Mouse (Mus musculus) adrenal gland, postnatal 36 days (tissue): Measurements from ENCODE around the gene Med26. TPM values are rescaled to one million over a fixed set of nuclear protein-coding genes. Genes with fewer than 3 reads are reported as not detected.

ENCODE experiments used
- DNase-seq, 2 experiments: peaks; one replicate each; pipeline ENCODE4 v3.0.0; 2021; ENCODE audit warnings: mixed read lengths in 1 of 2
- long read RNA-seq, 2 experiments: library from polyadenylated mRNA; stranded (forward); transcript quantifications; one replicate each; pipeline ENCODE4 v2.0.0; 2021; ENCODE audit warnings: borderline sequencing depth in 2 of 2
- total RNA-seq, 2 experiments: library from RNA; stranded (reverse); gene quantifications; 2 replicates each; pipeline ENCODE4 v1.2.3; 2021

Med26 gene
- 10 to 100 TPM in 1 of 2 experiments, 1 to 10 TPM in 1; 9.7 to 11.3 TPM for total RNA-seq
- long read RNA-seq, experiment 1, partial matches to known transcripts = 0 of 5 reads
- long read RNA-seq, experiment 1, other reads (novel, unspliced or antisense) = 5 of 5 reads
- long read RNA-seq, experiment 2, partial matches to known transcripts = 1 of 1 reads
- long read RNA-seq, experiment 2, other reads (novel, unspliced or antisense) = 0 of 1 reads

DNA sequence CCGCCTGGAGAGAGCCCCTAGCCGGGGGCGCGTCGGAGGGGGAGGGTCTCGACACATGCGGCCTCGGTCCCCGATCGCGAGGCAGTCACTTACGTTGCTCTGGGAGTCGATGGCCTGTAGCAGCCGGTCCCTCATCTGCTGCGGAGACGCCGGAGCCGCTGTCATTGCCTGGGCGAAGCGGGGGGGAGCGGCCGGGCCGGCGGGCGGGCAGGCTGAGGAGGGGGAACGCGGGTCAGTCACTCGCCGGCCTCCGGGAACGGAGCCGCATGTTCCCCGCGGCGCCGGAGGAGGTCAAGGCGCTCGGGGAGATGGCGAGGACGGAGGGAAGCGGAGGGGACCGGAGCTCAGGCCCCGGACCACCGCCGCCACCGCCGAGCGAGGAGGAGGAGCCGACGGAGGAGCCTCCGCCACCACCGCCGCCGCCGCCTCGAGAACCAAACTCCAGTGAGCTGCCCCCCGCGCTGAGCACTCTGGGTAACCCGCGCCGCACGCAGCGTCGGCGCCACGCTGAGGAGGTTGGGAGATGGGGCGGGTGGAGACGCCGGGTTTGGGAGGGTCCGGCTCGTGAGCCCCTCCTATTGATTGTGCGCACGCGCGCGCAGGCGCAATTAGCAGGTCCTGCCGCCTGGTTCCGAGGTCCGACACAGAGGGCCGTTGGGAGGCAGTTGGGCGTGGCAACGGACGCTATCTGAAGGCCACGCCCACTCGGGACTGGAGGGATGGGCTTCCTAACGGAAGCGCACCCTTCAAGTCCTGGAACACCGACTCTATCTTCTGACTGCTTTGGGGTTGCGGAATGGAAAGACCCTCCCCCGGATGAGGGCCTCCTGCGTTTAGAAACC lies at the start of gene Med26:
Med26 (minus strand) TSS at position 469 of the 842 bp plus-strand sequence.
- peak; percentile 98 to 99 for DNase-seq

DNA sequence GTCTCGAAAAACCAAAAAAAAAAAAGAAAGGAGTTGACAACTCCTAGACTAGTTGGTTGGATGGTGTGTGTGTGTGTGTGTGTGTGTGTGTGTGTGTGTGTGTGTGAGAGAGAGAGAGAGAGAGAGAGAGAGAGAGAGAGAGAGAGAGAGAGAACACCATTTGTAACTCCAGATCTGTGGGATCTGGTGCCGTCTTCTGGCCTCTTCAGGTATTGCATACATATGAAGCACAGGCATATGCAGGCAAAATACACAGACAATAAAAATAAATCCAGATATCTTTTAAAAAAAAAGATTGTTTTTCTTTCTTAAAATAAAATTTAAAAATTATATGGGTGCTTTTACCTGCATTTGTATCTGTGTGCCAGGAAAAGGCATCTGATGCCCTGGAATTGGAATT lies 42.1 kb upstream of the Med26 start:
- peak; percentile 39 to 47 for DNase-seq

DNA sequence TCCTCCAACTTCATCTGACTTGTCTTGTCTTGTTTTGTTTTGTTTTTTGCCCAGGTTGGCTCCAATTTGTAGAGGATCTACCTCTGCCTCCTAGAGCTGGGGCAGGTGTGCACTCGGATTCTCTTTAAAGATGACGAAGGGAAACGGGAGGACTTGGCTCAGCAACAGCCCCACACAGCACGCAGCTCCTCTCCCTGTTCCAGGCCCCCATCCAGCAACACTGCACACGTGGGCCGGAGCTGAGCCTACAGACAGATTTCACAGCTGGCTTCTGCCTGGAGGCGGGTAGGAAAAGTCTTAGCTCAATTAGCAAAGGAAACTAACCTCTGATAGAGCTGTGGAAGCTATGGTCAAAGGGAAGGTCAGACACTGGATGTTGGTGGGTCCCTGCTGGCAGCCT lies 41.2 kb upstream of the Med26 start:
- no peak for DNase-seq

DNA sequence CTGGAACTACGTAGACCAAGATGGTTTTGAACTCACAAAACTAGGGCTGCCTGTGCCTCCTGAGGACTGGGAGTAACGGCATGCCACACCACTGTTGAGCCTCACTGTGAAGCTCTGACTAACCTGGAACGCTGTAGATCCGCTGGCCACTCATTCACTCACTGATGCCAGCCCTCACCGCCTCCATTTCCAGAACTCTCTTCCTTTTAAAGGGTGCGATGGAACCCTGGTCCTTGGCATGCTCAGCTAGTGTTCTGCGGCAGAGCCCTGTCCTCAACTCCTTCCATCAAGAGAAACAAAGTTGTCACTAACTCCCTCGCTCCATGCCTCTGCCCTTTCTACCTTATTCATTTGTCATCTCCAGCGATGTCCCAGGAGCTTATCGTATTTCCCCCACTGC lies 40.8 kb upstream of the Med26 start:
- no peak for DNase-seq

DNA sequence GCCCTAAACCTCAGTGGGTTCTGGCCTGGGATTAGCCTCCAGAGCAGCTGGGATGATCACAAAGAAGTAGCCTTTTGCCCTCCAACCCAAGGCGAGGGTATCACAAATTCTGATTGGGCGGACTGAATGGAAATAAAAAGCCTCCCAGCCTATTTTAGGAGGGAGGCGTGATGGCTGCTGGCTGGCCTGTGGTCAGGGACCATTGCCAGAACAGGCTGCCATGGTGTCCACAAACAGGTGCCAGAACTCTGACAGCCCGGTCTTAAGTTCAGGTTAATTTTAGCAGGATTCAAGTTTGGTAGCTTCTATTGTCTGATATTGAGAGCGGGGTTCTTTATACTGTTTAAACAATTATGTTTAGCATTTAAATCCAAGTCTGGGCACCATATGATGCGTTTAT lies 39.7 kb upstream of the Med26 start:
- DNase-seq = no peak

DNA sequence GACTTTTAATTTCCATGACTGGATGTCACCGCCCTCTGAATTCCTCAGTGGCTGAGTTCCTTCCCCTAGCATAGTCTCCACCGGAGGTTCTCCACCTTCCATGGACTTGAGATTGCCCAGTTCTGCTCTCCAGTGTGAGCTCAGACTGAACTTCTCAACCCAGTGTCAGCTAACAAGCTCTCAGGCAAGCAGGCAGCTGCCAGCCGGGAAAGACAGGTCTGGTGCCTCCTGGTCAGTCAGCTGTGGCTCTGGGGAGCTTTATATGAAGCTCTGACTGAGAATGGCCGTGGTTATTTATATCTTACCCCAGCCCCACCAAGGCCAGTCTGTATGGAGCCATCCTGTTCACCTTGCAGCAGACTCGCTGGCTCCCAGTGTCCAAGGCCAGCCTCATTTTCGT lies 36.3 kb upstream of the Med26 start:
- DNase-seq = no peak

DNA sequence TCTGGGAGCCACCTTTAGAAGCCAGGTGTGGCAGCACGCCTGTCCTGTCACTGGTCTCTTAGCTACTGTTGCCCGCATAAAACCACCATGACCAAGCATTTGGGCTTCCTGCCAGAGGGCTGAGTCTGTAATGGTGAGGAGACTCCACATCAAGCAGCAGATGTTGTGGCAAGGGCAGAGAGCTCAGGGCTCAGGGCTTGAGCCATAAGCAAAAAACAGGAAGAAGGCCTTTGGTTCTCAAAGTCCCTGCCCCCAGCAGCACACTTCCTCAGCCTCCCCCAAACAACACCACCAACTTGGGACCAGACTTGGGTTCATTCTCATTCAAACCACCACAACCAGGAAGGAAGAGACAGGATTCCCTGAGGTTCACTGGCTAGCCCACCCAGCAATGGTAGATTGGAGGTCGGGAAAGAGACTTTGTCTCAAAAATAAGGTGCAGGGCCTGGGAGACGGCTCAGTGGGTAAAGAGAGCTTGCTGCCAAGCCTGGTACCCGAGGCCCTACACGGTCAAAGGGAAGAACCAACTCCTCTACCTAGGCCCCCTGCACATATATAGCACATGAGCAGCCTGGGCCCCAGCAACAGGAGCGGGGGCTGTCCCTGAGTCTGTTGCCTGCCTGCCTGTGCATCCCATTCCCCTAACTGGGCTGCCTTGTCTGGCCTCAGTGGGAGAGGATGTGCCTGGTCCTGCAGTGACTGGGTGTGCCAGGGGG lies 35.1 kb upstream of the Med26 start:
- peak; percentile 66 to 74 for DNase-seq

DNA sequence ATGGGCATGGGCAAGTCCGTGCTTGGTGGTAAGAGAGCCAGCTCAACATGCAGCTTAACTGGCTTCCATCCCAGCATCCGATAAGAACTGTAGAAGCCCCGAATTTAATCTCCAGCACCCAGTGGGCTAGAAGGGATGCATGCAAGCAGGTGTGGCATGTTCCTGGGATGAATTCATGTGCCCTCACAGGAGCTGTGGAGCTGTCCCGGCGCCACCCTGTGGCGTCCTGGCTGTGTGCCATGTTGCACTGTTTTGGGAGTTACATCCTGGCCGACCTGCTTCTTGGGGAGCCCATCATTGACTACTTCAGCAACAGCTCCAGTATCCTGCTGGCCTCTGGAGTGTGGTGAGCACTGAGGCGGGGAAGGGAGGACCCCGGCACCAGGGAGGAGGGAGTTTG lies 31.3 kb upstream of the Med26 start:
- no peak for DNase-seq

DNA sequence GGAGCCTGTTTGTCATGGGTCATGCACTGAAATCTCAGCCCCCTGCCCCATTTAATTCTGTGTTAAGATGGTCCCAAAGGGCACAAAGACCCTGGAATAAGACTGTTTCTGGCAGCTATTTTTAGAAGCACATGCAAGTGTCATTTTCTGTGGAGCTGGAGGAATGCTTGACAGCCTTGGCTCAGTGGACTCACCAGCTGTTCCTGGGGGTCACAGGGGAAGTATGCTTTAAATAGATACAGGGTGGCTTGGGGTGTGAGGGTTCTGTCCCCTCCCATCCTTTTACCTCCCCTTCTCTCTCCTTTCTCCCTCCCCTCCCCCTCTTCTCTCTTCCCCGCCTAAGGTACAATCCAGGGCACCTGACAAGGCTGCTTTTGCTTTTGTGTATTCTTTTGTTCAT lies 29.9 kb upstream of the Med26 start:
- DNase-seq = no peak

DNA sequence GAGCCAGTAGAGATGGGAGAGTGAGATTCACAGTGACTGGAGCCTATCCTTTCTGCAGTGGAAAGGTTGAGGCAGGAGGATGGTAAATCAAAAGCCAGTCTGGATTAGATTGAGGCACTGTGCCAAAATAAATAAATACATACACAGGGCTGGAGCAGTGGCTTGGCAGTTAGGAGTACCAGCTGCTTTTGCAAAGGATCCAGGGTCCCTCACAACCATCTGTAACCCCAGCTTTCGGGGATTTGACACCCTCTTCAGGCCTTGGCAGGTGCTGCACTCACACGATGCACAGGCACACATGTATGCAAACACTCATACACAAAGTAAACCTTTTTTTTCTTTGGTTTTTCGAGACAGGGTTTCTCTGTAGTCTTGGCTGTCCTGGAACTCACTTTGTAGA lies 29.2 kb upstream of the Med26 start:
- no peak for DNase-seq

DNA sequence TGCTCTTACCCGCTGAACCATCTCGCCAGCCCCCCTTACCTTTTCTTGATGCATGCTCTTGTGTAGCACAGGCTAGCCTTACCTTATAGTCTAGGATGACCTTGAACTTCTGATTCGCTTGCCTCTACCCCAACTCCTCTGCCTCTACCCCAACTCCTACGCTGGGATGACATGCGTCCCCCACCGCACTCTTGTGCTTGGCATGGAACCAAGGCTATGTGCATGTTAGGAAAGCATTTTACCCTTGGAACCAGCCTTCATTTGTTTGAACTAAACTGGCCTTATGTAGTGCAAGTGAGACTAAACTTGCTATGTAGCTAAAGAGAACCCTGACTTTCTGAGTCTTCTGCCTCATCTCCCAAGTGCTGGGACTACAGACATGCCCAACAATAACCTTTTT lies 27.8 kb upstream of the Med26 start:
- DNase-seq = peak in 1 of 2 experiments; percentile 14

DNA sequence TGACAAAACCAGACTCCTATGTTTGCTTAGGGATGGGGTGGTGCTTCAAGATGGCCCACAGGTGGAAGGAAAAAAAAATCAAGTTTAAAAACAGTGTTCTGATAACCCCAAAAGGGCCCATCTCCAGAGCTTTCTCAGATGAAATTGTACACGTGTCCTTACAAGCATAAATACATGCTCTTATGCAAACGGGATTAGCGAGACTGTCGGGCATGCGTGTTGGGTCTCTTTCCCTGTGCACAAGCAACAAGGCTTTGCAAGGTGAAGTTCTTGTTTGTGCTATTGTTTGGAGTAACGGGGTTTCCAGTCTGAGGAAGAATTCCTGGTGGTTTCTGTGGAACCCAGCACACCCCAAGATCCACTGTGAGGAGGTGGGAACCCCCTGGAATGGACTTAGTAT lies 25.4 kb upstream of the Med26 start:
- DNase-seq = no peak

DNA sequence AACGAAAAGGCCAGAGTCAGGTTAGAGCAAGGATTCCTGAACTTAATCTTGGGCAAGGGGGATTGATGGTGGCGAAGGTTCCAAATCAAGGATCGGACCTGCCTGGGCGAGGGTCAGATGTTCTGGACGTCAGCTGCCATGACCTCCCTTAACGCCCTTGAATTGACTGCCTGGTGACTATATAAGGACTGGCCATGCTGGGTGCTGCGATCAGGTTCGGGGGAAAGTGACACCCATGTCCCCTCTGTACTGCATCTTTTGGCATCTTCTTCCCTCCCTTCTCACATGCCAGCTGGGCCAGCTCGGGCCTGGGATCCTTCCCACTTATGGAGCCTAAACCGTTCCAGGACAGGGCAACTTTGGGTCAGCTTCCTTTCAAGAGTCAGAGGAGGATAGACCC lies 24.4 kb upstream of the Med26 start:
- DNase-seq = no peak

DNA sequence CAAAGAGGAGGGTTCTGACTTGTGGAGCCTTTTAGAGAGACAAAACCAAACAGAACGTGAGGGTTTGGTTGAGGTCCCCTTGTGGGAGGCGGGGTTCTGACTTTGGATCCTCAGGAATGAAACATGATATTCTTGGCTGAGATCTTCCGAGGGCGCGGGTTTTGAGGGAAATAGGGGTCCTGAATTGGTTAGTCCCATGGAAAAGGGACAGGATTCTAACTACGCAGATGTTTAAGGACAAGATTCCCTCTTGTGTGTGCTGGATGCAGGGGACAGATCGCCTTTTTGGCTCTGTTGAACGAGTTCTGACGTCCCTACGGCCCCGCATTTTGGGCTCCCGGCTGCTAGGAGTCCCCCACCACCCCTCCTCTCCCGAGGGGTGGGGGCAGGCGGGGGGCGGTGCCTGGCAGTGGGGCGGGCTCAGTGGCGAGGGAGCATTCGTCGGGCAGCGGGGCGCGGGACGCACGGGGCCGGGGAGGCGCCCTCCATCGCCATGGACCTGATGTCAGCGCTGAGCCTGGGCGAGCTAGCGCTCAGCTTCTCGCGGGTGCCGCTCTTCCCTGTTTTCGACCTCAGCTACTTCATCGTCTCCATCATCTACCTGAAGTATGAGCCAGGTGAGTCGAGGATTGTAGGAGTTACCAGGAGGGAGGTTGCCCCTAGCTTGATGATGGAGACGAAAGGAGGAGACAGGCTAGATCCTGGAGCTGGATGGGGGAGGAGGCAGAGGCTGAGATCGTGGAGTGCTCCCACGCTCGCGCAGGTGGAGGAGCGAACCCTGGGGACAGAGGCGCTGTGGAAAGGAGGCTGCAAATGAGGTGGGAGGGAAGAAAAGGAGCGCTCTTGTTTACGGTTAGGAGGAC lies 23.8 kb upstream of the Med26 start, which contains the start of gene Tmem38a:
Tmem38a (plus strand) TSS at position 445 of the 863 bp plus-strand sequence.
- DNase-seq = peak; percentile 87 to 90

DNA sequence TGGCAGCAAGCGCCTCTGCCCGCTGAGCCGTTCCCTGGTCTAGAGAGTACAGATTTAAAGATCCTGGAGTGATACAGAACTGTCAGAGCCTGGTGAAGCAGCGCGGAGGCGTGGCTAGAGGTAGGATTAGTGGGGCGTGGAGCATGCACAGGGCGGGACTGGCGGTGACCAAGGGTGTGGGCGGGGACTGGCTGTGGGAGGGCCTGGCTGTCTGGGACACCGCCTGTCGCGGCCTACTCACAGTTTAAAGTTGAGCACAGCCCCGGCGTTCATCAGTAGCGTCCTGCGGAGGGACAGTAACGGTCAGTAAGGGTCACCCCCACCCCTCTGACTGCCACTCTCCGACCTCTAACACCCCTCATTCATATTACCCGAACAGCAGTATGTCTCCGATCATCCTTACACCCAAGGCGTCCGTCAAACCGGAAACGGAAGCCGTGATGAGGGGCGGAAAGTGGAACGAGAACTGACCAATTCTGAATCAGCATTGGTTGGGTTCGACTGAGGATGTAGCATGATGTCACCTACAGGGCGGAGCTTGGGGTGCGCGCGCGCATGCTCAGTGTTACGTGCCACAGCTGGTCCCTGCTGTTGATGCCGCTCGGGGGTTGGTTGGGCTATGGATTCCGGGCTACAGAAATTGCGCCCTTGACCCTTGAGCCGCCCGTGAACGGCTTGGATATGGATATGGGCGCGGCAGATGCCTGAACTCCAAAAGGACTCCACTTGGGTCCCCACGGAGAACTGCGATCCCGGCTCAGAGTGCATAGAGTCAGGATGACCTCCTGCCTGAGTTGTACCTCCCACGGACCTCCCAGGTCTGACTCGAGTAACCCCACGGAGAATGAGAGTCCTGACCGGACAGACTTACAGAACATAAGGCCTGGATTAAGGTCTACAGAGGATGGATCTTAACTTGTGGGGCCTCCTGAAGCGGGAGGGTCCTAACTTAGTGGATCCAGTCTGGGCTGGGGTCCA lies 22.9 kb upstream of the Med26 start, which contains the start of gene Smim7:
Smim7 (minus strand) TSS at position 456 of the 978 bp plus-strand sequence.
- DNase-seq = peak; percentile 98

DNA sequence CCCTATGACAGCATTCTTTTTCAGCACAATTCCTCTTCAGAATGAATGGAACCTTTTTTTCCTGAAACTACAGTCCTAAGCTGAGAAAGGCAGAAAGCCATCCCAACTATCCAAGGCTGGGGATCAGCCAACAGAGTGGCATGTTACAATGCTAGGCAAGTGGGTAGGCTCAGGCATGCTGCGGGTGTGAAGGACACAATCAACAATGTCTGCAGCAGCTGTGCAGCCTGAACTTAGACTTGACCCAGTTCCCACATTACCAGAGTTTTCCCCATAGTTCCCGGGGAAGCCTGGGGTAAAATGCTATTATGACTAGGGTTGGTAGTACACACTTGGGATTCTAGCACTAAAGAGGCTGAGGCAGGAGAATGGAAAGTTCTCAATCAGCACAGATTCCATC lies 17.9 kb upstream of the Med26 start:
- no peak for DNase-seq

DNA sequence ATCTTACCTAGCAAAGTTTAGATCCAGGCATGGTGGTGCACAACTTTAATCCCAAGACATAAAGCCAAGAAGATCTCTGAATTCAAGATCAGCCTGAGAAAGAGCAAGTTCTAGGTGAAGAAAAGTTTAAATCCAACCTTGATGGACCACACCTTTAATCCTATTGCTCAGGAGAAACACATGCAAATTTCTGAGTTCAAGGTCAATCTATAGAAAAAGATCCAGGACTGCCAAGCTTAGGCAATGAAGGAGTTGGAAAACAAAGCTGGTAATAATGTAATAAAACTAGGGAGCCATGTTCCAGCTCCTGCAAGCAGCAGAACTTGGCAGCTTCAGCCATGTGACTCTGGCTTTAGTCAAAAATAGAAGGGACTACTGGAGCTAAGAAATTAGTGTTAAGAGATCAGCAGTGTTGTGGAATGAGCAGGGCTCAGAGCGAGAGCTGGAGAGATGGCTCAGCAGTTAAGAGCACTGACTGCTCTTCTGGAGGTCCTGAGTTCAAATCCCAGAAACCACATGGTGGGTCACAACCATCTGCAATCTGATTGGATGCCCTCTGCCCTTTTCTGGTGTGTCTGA lies 13.1 kb upstream of the Med26 start:
- no peak for DNase-seq

DNA sequence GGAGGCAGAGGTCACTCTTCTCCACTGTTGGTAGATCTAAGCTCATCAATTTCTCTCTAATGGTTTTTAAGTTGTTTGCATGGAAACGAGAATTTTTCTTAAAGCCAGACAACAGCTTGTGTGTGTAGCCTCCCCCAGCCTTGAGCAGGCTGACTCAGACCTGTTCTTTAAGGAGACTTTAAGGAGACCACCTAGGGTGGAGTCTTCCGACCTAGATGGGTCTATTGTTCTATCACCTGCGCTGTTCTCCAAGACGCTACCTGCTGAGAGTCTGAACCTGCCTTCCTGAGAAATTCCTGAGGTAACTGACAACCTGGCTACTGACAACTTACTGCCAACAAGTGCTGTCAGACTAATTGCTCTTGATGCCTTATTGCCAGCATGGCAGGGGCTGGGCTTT lies 7.7 kb upstream of the Med26 start:
- DNase-seq = no peak

DNA sequence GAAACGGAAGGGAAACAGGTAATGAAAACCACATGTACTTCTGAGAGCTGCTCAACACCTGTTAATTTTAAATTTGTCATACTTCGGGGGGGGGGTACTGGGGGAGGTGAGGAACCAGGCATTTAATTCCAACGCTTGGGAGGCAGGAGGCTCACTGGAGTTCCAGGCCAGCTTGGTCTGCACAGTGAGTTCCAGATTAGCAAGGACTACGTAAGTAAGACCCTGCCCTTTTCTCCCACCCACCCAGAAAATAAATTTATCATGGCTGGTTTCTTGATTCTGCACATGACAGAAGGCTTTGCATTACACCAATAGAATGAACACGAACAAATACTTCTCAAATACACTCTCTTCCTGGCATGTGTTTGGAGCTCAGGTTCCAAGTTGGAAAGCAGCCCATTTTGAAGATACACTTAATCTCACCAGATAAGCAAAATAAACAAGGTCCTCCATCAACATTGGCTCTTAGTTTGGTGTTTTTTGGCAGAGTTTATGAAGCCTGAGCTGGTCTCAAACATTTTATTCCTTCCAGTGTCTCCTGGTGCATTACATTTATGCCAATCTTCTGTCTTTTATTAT lies 1.3 kb upstream of the Med26 start:
- no peak for DNase-seq
